Mouse (Mus musculus): ENCODE results near the gene Exoc3l.
A peak's percentile ranks its signal among the peaks of the same experiment; 100 is the strongest.

The Exoc3l gene

DNA sequence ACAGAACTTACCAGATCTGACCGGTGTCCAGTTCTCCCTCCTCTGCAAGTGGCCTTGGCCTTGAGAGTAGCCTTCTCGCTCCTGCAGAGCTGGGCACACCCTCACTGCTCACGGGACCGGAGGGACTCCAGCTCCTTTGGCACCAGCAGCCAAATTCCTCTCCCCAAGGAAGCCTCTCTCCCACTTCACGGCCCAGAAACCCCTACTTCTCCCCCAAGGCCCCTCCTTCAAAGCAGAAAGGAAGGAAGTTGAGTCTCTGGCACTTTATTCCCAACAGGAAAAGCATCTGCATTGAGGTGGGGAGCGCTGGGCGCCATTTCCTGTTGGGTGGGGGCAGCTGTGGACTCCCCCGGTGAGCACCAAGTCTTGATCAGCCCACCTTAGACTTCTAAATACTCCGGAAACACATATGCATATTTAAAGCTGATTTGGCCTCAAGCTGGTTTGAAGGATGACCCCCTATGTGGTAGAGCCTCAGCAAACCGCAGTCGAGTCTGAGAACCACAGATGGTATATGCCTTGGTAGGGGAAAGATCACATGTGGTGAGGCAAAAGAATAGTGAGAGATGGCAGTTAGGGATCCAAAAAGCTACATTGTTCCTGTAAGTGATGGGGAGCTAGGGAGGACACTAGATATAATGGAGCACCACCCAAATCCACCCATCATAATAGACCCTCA, at the start of gene Exoc3l:
Gene Exoc3l (minus strand): TSS at position 207 of the 679 bp plus-strand sequence.
- DNase-seq: no peak

DNA sequence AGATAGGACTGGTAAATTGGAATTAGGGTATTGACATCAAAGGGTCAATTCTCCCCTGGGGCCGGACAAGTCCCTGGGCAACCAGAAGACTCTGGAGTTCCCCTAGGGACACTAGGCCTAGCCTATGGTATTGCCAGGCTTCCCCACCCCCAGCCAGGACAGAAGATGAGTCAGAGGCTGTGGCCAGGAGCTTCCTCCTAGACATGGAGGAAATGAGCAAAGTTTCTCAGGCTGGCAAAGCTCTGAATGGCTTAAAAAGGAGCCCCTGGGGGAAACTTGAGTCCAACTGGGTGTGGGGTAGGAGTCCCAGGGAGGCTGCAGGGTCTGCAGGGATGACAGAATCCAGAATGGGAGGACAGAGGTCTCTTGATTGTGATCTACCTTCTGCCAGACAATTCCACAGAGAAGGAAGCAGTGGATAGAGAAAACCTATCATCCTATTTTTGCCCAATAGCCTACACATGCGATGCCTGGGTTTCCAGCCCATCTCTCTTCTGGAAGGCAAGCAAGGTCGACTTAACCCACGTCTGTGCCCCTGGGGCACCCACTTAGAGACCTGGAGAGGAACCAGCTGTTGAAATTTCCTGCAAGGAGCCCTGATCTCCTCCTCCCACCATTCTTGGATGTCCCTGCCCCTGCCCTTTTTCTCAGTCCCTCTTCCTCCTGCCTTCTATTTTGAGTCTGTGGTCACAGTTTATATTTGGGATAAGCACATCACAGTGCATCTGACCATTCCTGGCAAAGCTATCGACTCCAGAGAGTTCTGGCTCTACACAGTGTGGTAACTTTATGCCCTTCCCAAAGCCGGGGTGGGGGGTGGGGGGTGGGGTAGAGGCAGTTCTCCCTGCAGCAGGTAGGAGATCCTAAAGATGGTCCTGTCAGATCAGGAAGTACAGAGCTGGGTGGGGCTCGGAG, 49.4 kb upstream of the Exoc3l start:
- no peak for DNase-seq

DNA sequence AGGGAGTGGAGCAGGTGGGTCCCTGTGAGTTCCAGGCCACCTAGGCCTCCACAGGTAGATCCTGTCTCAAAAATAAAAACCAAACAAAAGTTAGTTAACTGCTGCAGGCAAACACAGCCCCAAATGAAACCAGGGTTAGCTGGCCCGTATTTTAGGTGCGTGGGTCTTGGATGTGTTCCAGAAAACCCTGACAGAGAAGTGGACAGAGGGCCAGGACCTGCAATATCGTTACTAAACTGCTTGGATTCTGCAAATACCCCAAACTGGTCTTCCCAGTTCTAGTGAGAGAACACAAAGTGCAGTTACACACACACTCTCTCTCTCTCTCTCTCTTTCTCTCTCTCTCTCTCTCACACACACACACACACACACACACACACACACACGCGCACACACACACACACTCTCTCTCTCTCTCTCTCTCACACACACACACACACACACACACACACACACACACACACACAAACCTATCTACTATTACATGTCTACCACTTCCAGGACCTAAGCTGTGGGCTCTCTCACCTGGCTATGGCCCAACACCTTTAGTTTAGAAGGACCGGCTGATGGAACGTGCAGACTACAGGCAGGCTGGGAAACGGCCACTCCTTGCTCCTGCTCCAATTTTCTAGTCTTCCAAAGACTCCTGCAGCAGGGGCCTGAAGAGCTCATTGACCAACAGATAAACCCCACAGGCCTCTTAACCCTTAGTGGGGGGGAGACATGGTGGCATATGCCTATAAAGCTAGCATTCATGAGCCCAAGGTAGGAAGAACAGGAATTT, 48.1 kb upstream of the Exoc3l start:
- no peak for DNase-seq

GRCm38 (mm10) chr8:105342768-105343167, 46.9 kb upstream of the Exoc3l start:
- DNase-seq: no peak

DNA sequence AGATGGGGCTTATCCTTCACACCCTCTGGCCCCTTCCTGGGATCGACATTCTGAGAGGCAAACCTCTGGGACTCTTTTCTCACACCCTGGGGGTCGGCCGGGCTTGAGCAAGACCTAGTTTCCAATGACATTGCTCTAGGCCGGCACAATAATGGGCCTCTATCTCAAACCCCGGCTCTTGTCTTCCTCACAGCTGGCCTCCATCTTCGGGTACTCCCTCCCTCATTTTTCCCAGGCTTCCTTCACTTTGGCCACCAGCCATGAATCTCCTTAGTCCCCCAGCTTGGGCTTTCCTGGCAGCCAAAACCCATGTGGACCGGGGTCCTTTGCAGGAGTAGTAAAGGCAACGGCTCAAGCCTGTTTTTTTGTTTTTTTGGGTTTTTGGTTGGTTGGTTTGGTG, 45.5 kb upstream of the Exoc3l start:
- no peak for DNase-seq

DNA sequence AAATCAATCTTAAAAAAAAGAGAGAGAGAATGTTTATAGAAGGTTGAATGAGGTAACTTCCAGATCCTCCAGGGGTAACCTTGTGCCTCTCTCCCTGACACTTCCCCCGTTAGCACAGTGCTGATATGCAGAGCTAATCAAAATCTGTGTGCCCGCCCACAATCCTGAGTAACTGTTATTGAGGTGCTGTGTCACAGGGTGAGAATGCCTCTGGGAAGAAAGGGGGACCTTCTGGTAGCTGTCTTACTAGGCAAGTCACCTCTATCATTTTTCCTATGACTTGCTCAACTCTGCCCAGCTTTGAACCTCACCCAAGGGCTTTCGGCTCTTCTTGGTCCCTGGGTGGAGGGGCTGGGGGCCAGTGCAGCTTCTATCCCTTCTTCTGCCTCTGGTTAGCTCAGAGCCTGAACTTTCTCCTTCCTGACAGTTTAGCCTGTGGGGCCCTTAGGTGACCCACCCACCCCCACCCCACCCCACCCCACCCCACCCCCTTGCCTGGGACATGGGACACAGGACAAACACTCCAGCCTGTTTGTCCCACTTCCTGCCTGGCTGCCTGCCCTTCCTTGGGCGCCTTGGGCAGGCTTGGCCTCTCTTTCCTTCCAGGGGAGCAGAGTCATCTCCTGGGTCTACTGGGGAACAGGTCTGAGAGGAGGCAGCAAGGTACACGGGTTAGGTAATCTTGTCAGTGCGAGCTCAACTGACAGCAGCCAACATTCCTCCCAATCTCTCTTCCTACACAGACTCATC, 44.2 kb upstream of the Exoc3l start:
- DNase-seq: no peak

DNA sequence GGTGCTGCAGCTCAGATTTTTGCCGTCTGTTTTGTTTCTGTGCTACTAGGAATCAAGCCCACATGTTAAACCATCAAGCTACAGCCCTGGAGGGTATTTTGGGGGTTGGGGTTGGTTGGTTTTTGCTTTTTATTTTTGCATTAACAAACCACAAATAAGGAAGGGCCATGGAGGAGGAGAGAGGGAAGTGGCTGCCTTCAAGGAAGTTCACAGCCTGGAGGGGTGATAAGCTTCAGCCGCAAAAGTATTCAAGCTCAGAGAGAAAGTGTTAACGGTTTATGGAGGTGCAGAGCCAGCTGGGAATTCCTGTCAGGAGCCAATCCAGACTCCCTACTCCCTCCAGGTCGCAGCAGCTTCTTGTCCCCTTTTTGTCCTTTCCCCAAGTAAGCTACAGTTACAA, 43.1 kb upstream of the Exoc3l start:
- DNase-seq: no peak

GRCm38 (mm10) chr8:105336373-105337130, 40.7 kb upstream of the Exoc3l start:
- DNase-seq: no peak

GRCm38 (mm10) chr8:105332523-105332922, 36.6 kb upstream of the Exoc3l start:
- no peak for DNase-seq

GRCm38 (mm10) chr8:105331931-105332330, 36.0 kb upstream of the Exoc3l start:
- DNase-seq: no peak

- no peak for DNase-seq
Measured at GRCm38 (mm10) chr8:105331469-105331868, 35.6 kb upstream of the Exoc3l start.

DNA sequence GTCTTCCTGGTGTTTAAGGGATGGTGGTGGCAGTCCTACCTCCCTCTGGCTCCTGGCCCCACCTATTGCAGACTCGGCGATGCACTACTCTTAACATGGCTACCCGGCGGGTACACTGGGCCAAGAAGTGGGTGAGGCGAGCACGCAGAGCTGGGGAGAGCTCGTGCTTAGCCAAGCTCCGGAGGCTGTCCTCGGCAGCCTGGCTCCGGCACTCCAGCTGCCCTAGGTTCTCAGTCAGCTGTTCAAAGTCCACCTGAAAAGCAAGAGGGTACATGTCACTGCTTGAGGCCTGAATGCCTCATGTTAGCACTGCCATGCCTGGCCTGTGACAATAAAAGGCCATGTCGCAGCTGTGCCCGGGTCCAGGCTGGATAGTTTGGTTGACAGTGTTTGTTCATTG, 34.4 kb upstream of the Exoc3l start:
- no peak for DNase-seq

DNA sequence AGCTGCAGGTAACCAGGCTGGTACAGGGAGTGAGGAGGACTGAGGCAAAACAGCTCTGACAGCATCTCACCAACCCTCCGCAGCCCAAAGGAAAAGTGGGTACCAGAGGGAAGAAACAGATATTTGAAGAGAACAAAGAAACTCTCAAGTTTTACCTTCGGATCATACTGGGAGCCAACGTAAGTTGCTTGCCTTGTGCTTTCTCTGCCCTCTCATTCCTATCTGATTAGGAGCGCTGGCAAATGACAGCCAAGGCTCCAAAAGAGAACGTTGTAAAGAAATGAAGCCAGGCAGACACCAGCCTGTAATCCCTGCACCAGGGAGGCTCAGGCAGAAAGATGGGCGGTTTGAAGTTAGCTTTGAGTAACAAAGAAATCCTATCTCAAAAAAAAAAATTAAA, 31.1 kb upstream of the Exoc3l start:
- no peak for DNase-seq

DNA sequence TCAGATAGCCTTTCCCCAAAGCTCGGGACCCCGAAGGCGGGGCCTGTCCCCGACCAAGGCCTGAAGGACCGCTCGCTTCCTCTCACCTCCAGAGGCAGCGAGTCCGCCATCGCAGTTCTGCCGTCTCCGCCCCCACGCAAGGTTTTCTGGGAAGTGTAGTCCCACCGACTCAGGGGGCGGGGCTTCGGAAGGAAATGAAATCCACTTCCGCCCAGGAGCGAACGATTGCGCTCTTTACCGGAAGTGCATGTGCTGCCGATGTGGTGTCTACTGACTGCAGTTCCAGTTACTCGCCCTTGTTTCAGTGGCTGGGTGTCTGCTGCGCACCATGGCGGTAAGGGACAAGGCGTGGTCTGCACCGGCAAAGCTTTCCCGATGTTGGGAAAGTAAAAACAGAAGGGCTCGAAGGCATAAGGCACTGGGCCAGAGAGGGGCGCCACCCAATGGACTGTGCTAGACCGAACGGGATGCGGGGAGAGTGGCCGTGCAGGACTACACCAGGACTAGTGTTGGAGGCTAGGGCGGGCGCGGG, 30.3 kb upstream of the Exoc3l start, which contains the start of the genes Lrrc29 and Tmem208:
Gene Lrrc29 (minus strand): TSS at position 138 of the 532 bp plus-strand sequence.
Gene Tmem208 (plus strand): TSS at position 214 of the 532 bp plus-strand sequence.
- DNase-seq: peak; percentile 98

DNA sequence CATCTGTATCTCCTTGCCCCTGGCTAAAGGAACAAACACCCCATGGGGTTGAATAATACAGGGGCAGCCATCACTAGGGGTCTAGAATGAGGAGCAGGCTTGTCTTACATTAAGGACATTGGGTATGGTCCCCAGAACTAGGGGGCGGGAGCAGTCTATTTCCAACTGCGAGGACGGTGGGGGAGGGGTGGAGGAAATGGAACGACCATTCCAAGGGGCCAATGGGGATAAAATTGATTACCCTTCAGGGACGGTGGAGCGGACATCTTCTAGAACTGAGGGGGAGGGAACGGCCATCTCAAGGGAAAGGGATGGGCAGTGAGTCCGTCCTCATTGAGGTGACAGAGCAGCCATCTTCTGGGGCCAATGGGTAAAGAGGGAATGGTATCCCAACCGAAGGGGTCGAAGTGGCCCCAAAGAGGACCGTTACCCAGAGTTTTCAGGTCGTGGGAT, 29.8 kb upstream of the Exoc3l start:
- DNase-seq: no peak

DNA sequence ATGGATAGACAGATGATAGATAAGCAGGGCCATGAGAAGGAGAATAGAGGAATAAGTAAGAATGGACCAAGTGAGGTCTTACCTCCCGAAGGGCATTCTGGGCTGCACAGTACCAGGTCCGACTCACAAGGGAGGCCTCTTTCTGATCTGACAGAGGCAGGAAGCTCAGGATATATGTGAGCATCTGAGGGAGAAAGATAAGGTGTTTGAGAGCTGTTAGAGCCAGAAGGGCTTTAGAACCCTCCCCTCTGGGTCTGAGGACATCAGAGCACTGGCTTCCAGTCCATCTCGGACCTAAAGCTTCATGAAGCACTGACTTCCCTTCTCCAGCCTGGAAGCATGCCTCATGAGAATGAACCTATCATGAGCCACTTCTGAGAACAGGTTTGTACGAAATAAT, 27.3 kb upstream of the Exoc3l start:
- DNase-seq: no peak

- no peak for DNase-seq
Measured at GRCm38 (mm10) chr8:105318662-105319190, 22.8 kb upstream of the Exoc3l start.

GRCm38 (mm10) chr8:105317941-105318340, 22.0 kb upstream of the Exoc3l start:
- DNase-seq: no peak

DNA sequence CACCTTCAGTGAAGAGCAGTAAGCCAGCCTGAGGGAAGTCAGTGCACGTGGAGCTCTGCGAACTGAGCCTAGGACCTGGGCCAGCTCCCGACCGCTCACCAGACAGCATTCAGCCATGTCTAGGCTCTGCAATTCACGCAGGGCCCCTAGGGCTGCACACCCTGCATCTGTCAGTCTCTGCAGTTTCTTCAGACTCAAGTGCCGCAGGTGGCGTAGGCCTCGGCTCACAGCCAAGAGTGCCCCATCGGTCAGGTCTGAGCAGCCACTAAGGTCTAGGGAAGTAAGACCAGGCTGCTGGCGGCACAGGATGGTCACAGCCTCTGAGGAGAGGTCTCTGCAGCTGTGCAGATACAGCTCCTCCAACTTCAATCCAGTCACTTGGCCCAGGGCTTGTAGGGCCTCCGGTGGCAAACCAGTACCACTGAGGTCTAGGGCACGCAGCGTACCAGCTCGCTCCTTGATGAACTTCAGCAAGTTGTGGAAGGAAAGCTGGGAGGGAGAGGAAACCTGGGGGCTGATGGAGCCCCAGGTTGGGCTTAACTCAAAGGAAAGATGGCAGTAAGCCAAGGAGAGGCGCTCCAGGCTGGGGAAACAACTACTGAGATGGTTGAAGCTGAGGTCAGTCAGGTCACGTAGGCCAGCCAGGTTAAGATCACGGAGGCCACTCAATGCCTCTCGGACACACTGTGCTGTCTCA, 19.3 kb upstream of the Exoc3l start:
- DNase-seq: peak; percentile 61 to 64

All from cerebellum, adult 18-20 months (tissue).